Comparison of ENCODE assay signal across 24 mouse cellular contexts in the genomic region with DNA sequence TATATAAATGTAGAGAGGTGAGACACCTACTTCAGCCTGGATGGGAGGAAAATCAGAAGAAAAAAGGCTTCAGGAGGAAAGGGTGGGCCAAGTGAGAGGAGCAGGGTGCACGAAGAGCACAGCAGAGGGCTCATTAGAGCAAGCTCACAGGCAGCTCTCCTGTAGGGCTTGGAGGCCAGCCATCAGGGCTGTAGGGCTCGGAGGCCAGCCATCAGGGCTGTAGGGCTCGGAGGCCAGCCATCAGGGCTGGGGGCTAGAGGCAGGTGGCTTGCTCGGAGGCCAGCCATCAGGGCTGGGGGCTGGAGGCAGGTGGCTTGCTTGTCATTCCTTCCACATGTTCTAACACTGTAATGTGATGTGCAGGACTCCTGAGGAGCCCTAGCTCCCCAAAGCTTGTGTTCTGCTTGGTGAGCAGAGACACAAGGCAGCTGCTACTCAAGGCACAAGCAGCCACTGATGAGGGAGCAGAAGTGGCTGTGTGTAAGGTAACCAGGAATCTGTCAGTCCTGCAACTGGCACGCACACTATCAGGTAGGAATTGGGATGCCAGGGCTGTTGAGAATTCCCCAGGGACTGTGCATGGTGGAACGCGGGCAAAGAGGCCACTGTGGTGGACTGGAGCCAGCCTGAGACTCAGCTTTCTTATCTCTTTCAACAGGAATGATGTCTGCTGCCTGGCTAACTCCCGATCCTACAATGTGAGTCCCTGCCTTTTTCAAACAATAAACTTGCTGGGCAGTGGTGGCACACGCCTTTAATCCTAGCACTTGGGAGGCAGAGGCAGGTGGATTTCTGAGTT. TPM values are rescaled to one million over a fixed set of nuclear protein-coding genes. Genes with fewer than 3 reads are reported as not detected.
DNase-seq lines count a peak whose midpoint lies in the region; ATAC-seq lines count a peak whose summit lies in the region.
"Had no signal": no experiment of that assay in that cellular context is flagged by ENCODE, and none has a peak within 500 bp of the region (broad histone marks: within the 10 kb centered on the region; RNA-seq: fewer than 3 reads in every experiment).

No protein-coding gene starts in this region.

- H3K4me2 ChIP-seq in heart, embryonic 16.5 days (ENCODE audit: low read depth, low read length): 0 out of 2 replicates have a peak overlapping the region, but pooled peaks have one; percentile 5
- H3K4me2 ChIP-seq in liver, embryonic 12.5 days: no peak overlapping the region; the same call in 1 of the 2 replicates
- no peak overlapping the region for H3K4me2 ChIP-seq in liver, embryonic 11.5 days
- H3K4me2 ChIP-seq: midbrain, embryonic 12.5 days had no signal

- no peak overlapping the region for H3K4me3 ChIP-seq in heart, embryonic 16.5 days (ENCODE audit: low read length)
- H3K4me3 ChIP-seq in liver, embryonic 12.5 days: no peak overlapping the region
- no peak overlapping the region for H3K4me3 ChIP-seq in liver, embryonic 11.5 days (ENCODE audit: low read depth, low read length)
- no peak overlapping the region for H3K4me3 ChIP-seq in limb, embryonic 10.5 days
- H3K4me3 ChIP-seq: layer of hippocampus, adult 2 months; midbrain, embryonic 12.5 days had no signal

- no peaks in the 10 kb centered on the region for H3K36me3 ChIP-seq in heart, embryonic 16.5 days (ENCODE audit: control insufficient read depth, insufficient read depth)
- peaks cover 2% of the 10 kb centered on the region for H3K36me3 ChIP-seq in liver, embryonic 12.5 days
- H3K36me3 ChIP-seq in liver, embryonic 11.5 days (ENCODE audit: control insufficient read depth, insufficient read depth, low read length): 0 out of 2 replicates have a peak, but pooled peaks cover under 1% of the 10 kb centered on the region
- 0 out of 2 replicates have a peak, but pooled peaks cover under 1% of the 10 kb centered on the region for H3K36me3 ChIP-seq in limb, embryonic 10.5 days
- H3K36me3 ChIP-seq: midbrain, embryonic 12.5 days had no signal

- H3K4me1 ChIP-seq in heart, embryonic 16.5 days (ENCODE audit: control insufficient read depth, insufficient read depth, low read length): peaks cover 46% of the 10 kb centered on the region
- H3K4me1 ChIP-seq in liver, embryonic 12.5 days: peaks cover 76% of the 10 kb centered on the region
- peaks cover 14% of the 10 kb centered on the region for H3K4me1 ChIP-seq in liver, embryonic 11.5 days (replicated peaks; ENCODE audit: control insufficient read depth, insufficient read depth, low read length)
- peaks cover 48% of the 10 kb centered on the region for H3K4me1 ChIP-seq in limb, embryonic 10.5 days

- ATAC-seq in heart, embryonic 16.5 days (replicated peaks; ENCODE audit: extremely low read depth, insufficient read depth, low FRiP score): no peak
- ATAC-seq in liver, embryonic 12.5 days: no peak
- no peak for ATAC-seq in liver, embryonic 11.5 days (replicated peaks; ENCODE audit: low FRiP score)

- WGBS in heart, embryonic 16.5 days: 35% methylated on average over 9 of the region's 9 CpGs
- 68% methylated on average over 9 of the region's 9 CpGs for WGBS in liver, embryonic 12.5 days (ENCODE audit: insufficient replicate concordance)
- WGBS in liver, embryonic 11.5 days: 59% methylated on average over 9 of the region's 9 CpGs
- 83% methylated on average over 9 of the region's 9 CpGs for WGBS in limb, embryonic 10.5 days

- no peaks in the 10 kb centered on the region for H3K27me3 ChIP-seq in heart, embryonic 16.5 days (ENCODE audit: control insufficient read depth, insufficient read depth, low read length)
- no peaks in the 10 kb centered on the region; the same call in 1 of the 2 replicates for H3K27me3 ChIP-seq in liver, embryonic 12.5 days (replicated peaks)
- H3K27me3 ChIP-seq in liver, embryonic 11.5 days (replicated peaks; ENCODE audit: control insufficient read depth, insufficient read depth, low read length): no peaks in the 10 kb centered on the region
- H3K27me3 ChIP-seq in limb, embryonic 10.5 days (ENCODE audit: low read depth, poor library complexity, severe bottlenecking): peaks cover 6% of the 10 kb centered on the region; the same call in 1 of the 2 replicates

- peak; percentile 45 to 59 for DNase-seq in cerebellum, postnatal 10 days
- no peak for DNase-seq in cerebellum, postnatal 4 days (ENCODE audit: low spot score in 2 of 2)
- DNase-seq in heart, adult 8-10 months (ENCODE audit: low spot score): no peak
- no peak for DNase-seq in liver, embryonic 11.5 days (ENCODE audit: low spot score)
- no peak for DNase-seq in limb, embryonic 10.5 days (ENCODE audit: low spot score)
- DNase-seq in gastrocnemius, postnatal 36 days: no peak
- DNase-seq: kidney, adult 8-10 months; layer of hippocampus, postnatal 36 days; right cerebral cortex, adult 18-20 months had no signal

- peak overlapping the region; percentile 53; the same call in 1 of the 2 replicates for H3K9ac ChIP-seq in heart, embryonic 16.5 days (ENCODE audit: low read length)
- H3K9ac ChIP-seq in liver, embryonic 12.5 days: peak overlapping the region; percentile 12; the same call in 1 of the 2 replicates
- H3K9ac ChIP-seq in liver, embryonic 11.5 days (ENCODE audit: low read depth, low read length): no peak overlapping the region
- H3K9ac ChIP-seq: midbrain, embryonic 12.5 days had no signal

- H3K27ac ChIP-seq in heart, embryonic 16.5 days (ENCODE audit: low read length): peak overlapping the region; percentile 92
- H3K27ac ChIP-seq in liver, embryonic 12.5 days: no peak overlapping the region
- H3K27ac ChIP-seq in liver, embryonic 11.5 days (ENCODE audit: low read depth, low read length): no peak overlapping the region
- H3K27ac ChIP-seq in limb, embryonic 10.5 days: 0 out of 2 replicates have a peak overlapping the region, but pooled peaks have one; percentile 4
- H3K27ac ChIP-seq: layer of hippocampus, adult 2 months; macrophage; midbrain, embryonic 12.5 days; stomach, postnatal 0 days had no signal

- H3K9me3 ChIP-seq in heart, embryonic 16.5 days (replicated peaks; ENCODE audit: control insufficient read depth, low read length): no peaks in the 10 kb centered on the region
- no peaks in the 10 kb centered on the region for H3K9me3 ChIP-seq in liver, embryonic 12.5 days (replicated peaks)
- no peaks in the 10 kb centered on the region for H3K9me3 ChIP-seq in liver, embryonic 11.5 days (ENCODE audit: control insufficient read depth, low read length)
- no peaks in the 10 kb centered on the region for H3K9me3 ChIP-seq in limb, embryonic 10.5 days (replicated peaks)
- H3K9me3 ChIP-seq: midbrain, embryonic 12.5 days had no signal

- intact Hi-C loops in gastrocnemius, postnatal 36 days (cut with DNase I): no loop called here

RNA-seq across cellular contexts. Expression of a gene that starts 3.7 kb away (rescaled TPM):
- polyA plus RNA-seq in heart, embryonic 16.5 days (2015; fragmentation: Nextera tagmentation; extraction: Ambion mirVana): 47.4 and 48.7 TPM in 2 replicates
- total RNA-seq in heart, adult 8-10 months (2022): 10 to 100 TPM; 15.6 to 17.9 (median 17.0) TPM
- 39.1 and 39.4 TPM in 2 replicates for polyA plus RNA-seq in liver, embryonic 12.5 days (2016; fragmentation: Nextera tagmentation; extraction: Ambion mirVana)
- 41.0 and 53.5 TPM in 2 replicates for polyA plus RNA-seq in liver, embryonic 11.5 days (2014; fragmentation: Nextera tagmentation; extraction: Ambion mirVana)
- 58.3 and 66.0 TPM in 2 replicates for polyA plus RNA-seq in limb, embryonic 10.5 days (2016; fragmentation: Nextera tagmentation; extraction: Ambion mirVana)
- 10 to 100 TPM; 25.2 to 26.8 TPM for total RNA-seq in gastrocnemius, postnatal 36 days (2021)

RNA-seq across cellular contexts. Expression of a gene that starts 8.4 kb away (rescaled TPM):
- polyA plus RNA-seq in heart, embryonic 16.5 days (2015; fragmentation: Nextera tagmentation; extraction: Ambion mirVana): 15.9 and 17.5 TPM in 2 replicates
- 10 to 100 TPM; 28.3 to 37.5 (median 30.5) TPM for total RNA-seq in heart, adult 8-10 months (2022)
- 0.93 and 1.3 TPM in 2 replicates for polyA plus RNA-seq in liver, embryonic 12.5 days (2016; fragmentation: Nextera tagmentation; extraction: Ambion mirVana)
- 0.89 and 1.2 TPM in 2 replicates for polyA plus RNA-seq in liver, embryonic 11.5 days (2014; fragmentation: Nextera tagmentation; extraction: Ambion mirVana)
- polyA plus RNA-seq in limb, embryonic 10.5 days (2016; fragmentation: Nextera tagmentation; extraction: Ambion mirVana): 3.2 and 3.3 TPM in 2 replicates
- 10 to 100 TPM; 26.0 to 26.2 TPM for total RNA-seq in gastrocnemius, postnatal 36 days (2021)

RNA-seq across cellular contexts. Expression of a gene that starts 13.5 kb away (rescaled TPM):
- polyA plus RNA-seq in heart, embryonic 16.5 days (2015; fragmentation: Nextera tagmentation; extraction: Ambion mirVana): 25.3 and 71.1 TPM in 2 replicates
- total RNA-seq in heart, adult 8-10 months (2022): 1 to 10 TPM in 3 of 4 experiments, under 1 TPM in 1; 0.73 to 2.4 (median 1.3) TPM
- polyA plus RNA-seq in liver, embryonic 12.5 days (2016; fragmentation: Nextera tagmentation; extraction: Ambion mirVana): 24.3 and 26.2 TPM in 2 replicates
- 38.7 and 41.1 TPM in 2 replicates for polyA plus RNA-seq in liver, embryonic 11.5 days (2014; fragmentation: Nextera tagmentation; extraction: Ambion mirVana)
- polyA plus RNA-seq in limb, embryonic 10.5 days (2016; fragmentation: Nextera tagmentation; extraction: Ambion mirVana): 0.93 and 1.4 TPM in 2 replicates
- 1 to 10 TPM in 1 of 2 experiments, under 1 TPM in 1; 0.86 to 1.8 TPM for total RNA-seq in gastrocnemius, postnatal 36 days (2021)

RNA-seq across cellular contexts. Expression of a gene that starts 18.5 kb away (rescaled TPM):
- polyA plus RNA-seq in heart, embryonic 16.5 days (2015; fragmentation: Nextera tagmentation; extraction: Ambion mirVana): 133 and 134 TPM in 2 replicates
- total RNA-seq in heart, adult 8-10 months (2022): 10 to 100 TPM; 34.9 to 55.9 (median 42.8) TPM
- polyA plus RNA-seq in liver, embryonic 12.5 days (2016; fragmentation: Nextera tagmentation; extraction: Ambion mirVana): 86.5 and 86.9 TPM in 2 replicates
- 126 and 132 TPM in 2 replicates for polyA plus RNA-seq in liver, embryonic 11.5 days (2014; fragmentation: Nextera tagmentation; extraction: Ambion mirVana)
- 129 and 148 TPM in 2 replicates for polyA plus RNA-seq in limb, embryonic 10.5 days (2016; fragmentation: Nextera tagmentation; extraction: Ambion mirVana)
- 10 to 100 TPM; 13.9 to 15.3 TPM for total RNA-seq in gastrocnemius, postnatal 36 days (2021)

RNA-seq across cellular contexts. Expression of a gene that starts 23.0 kb away (rescaled TPM):
- polyA plus RNA-seq in heart, embryonic 16.5 days (2015; fragmentation: Nextera tagmentation; extraction: Ambion mirVana): 0.11 TPM in 1 of 2 replicates, not detected in the other
- not detected for total RNA-seq in heart, adult 8-10 months (2022)
- 0.06 and 0.07 TPM in 2 replicates for polyA plus RNA-seq in liver, embryonic 12.5 days (2016; fragmentation: Nextera tagmentation; extraction: Ambion mirVana)
- 0.21 TPM in 1 of 2 replicates, not detected in the other for polyA plus RNA-seq in liver, embryonic 11.5 days (2014; fragmentation: Nextera tagmentation; extraction: Ambion mirVana)
- polyA plus RNA-seq in limb, embryonic 10.5 days (2016; fragmentation: Nextera tagmentation; extraction: Ambion mirVana): 0.15 TPM in 1 of 2 replicates, not detected in the other
- total RNA-seq in gastrocnemius, postnatal 36 days (2021): not detected
- total RNA-seq: gastrocnemius, adult 8-10 months; heart, postnatal 14 days; left cerebral cortex, postnatal 25 days; monocyte, adult 5-6 weeks had no signal
- polyA plus RNA-seq: forebrain, embryonic 11.5 days; intestine, embryonic 14.5 days; liver, adult 2 months; lung, embryonic 16.5 days; macrophage; neural tube, embryonic 11.5 days; stomach, postnatal 0 days had no signal

Comparison
In these comparisons a context has a peak if more than half of its experiments do, and no peak if none do; other contexts are left out.
1. DNase-seq: peak in cerebellum, postnatal 10 days (2 of 2); none in cerebellum, postnatal 4 days (0 of 2), heart, adult 8-10 months (single experiment), liver, embryonic 11.5 days (single experiment), limb, embryonic 10.5 days (single experiment) and gastrocnemius, postnatal 36 days (0 of 2).
2. H3K27ac ChIP-seq: peak in heart, embryonic 16.5 days (single experiment) and limb, embryonic 10.5 days (single experiment); none in liver, embryonic 12.5 days (single experiment) and liver, embryonic 11.5 days (single experiment).
3. RNA of a gene that starts 13.5 kb away (polyA plus RNA-seq): 25.3 to 71.1 TPM in heart, embryonic 16.5 days, 38.7 to 41.1 TPM in liver, embryonic 11.5 days and 24.3 to 26.2 TPM in liver, embryonic 12.5 days; 0.93 to 1.4 TPM in limb, embryonic 10.5 days; every median in the first group is over 10 times any median in the second.